Mouse (Mus musculus): Measurements from ENCODE around the gene Dnm2.
"Not testable (repeated sequence)": the region's sequence is repeated elsewhere in the genome, so short reads cannot be mapped to it uniquely, and the experiment has no call there.

Gene Dnm2

DNA sequence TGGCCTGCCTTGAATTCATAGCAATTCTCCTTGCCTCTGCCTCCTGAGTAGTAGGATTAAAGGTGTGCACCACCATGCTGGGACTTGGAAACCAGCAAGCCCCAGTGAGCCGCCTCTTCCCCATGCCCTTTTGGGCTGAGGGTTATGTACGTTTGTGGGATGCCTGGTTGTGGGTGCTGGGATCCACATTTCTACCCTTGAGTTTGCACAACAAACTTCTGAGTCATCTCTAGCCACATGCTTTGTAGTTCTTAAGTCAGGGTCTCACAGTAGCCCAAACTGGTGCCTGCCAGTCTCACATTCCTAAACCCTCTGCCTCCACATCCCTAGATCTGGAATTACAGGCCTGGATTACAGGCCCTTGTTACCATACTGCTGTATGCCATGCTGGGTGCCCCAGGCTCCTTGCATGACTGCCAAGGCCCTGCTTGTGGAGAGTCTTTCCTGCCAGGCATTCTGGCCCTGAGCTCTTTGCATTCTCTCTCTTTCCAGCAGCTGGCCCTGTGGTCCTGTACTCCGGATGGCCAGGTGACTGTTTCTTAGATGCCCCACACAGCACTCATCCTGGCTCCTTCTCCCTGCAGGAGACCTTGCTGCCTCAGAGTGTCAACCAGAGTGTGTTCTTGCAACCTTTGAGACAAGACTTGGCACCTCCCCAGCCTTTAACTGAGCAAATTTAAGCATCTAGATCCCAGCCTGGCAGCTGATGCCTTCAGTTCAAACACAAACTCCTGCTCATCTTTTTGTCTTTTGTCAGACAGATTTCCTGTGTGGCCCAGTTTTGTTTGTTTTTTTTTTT is 39.3 kb downstream of the Dnm2 start:
- H3K9me3 ChIP-seq (ENCODE audit: low read length): no peaks in the 10 kb centered on the region
- no peaks in the 10 kb centered on the region for H3K27me3 ChIP-seq (ENCODE audit: insufficient read depth, low read length)
- H3K4me3 ChIP-seq (replicated peaks; ENCODE audit: low read length): no peak overlapping the region
- peaks cover 91% of the 10 kb centered on the region for H3K36me3 ChIP-seq (ENCODE audit: insufficient read depth, low read length)
- H3K4me1 ChIP-seq (replicated peaks; ENCODE audit: low read depth, low read length): peaks cover 86% of the 10 kb centered on the region
- TF ChIP-seq CTCF (conservative IDR thresholded peaks at IDR 0.05; ENCODE audit: low read length): no peak
- no peak for TF ChIP-seq NANOG (IDR thresholded peaks at IDR 0.05; ENCODE audit: borderline replicate concordance, low read length)
- TF ChIP-seq POU5F1 (IDR thresholded peaks at IDR 0.05; ENCODE audit: borderline replicate concordance, low read length): no peak

- not testable (repeated sequence) for H3K27me3 ChIP-seq (ENCODE audit: insufficient read depth, low read length); H3K9me3 ChIP-seq (ENCODE audit: low read length); H3K4me3 ChIP-seq (replicated peaks; ENCODE audit: low read length)
- peaks cover 92% of the 10 kb centered on the region for H3K36me3 ChIP-seq (ENCODE audit: insufficient read depth, low read length)
- peaks cover 85% of the 10 kb centered on the region for H3K4me1 ChIP-seq (replicated peaks; ENCODE audit: low read depth, low read length)
These were observed 39.8 kb downstream of the Dnm2 start for GRCm38 (mm10) chr9:21464565-21464928.

DNA sequence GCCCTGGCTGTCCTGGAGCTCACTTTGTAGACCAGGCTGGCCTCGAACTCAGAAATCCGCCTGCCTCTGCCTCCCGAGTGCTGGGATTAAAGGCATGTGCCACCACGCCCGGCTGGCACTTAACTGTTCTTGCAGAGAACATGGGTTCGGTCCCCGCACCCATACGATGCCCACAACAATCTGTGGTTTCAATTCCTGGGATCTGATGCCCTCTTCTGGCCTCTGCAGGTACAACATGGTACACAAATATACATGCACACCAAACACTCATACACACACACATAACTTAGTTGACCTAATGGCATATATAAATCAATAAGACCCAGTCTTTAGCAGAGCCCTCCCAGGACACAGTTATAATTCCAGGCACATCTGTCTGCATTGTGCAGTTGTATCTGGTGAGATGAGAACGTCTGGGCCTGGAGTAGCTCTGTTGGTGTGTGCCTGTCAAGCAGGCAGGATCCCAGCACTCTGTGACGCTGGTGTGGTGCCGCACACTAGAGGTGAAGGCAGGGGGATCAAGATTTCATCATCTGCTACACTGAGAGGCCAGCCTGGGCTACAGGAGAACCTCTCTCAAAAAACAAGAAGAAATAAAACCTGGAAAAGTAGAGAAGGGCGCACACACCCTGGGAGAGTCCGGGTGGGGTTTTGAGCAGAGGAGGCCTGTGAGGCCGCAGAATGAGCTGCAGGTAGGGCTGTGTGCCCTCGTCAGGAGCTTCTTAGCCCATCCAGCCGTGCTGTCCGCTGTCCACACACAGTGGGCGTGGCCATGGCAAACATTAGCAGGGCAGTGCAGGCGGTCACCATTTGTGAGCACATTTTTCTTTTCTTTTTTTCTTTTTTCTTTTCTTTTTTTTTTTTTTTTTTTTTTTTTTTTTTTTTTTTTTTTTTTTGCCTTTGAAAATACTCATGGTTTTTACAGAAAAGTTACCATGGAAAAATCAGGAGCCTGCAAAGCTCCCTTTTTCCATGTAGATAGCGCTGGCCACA is 44.6 kb downstream of the Dnm2 start:
- Histone ChIP-seq H3K9me3 (ENCODE audit: low read length) (no peaks in the 10 kb centered on the region), H3K4me1 (replicated peaks; ENCODE audit: low read depth, low read length) (peaks cover 73% of the 10 kb centered on the region), H3K27me3 (ENCODE audit: insufficient read depth, low read length) (no peaks in the 10 kb centered on the region), H3K4me3 (replicated peaks; ENCODE audit: low read length) (no peak overlapping the region), H3K36me3 (ENCODE audit: insufficient read depth, low read length) (peaks cover 94% of the 10 kb centered on the region)
- no peak for TF ChIP-seq NANOG (IDR thresholded peaks at IDR 0.05; ENCODE audit: borderline replicate concordance, low read length)
- peak; percentile 50 for TF ChIP-seq CTCF (conservative IDR thresholded peaks at IDR 0.05; ENCODE audit: low read length)
- TF ChIP-seq POU5F1 (IDR thresholded peaks at IDR 0.05; ENCODE audit: borderline replicate concordance, low read length): no peak

- no peak for TF ChIP-seq NANOG (IDR thresholded peaks at IDR 0.05; ENCODE audit: borderline replicate concordance, low read length)
- TF ChIP-seq POU5F1 (IDR thresholded peaks at IDR 0.05; ENCODE audit: borderline replicate concordance, low read length): no peak
- TF ChIP-seq CTCF (conservative IDR thresholded peaks at IDR 0.05; ENCODE audit: low read length): no peak
- peaks cover 45% of the 10 kb centered on the region for H3K4me1 ChIP-seq (replicated peaks; ENCODE audit: low read depth, low read length)
- H3K9me3 ChIP-seq (ENCODE audit: low read length): no peaks in the 10 kb centered on the region
- no peak overlapping the region for H3K4me3 ChIP-seq (replicated peaks; ENCODE audit: low read length)
- H3K36me3 ChIP-seq (ENCODE audit: insufficient read depth, low read length): peaks cover 97% of the 10 kb centered on the region
- H3K27me3 ChIP-seq (ENCODE audit: insufficient read depth, low read length): no peaks in the 10 kb centered on the region
These were observed 48.2 kb downstream of the Dnm2 start for GRCm38 (mm10) chr9:21472913-21473312.

DNA sequence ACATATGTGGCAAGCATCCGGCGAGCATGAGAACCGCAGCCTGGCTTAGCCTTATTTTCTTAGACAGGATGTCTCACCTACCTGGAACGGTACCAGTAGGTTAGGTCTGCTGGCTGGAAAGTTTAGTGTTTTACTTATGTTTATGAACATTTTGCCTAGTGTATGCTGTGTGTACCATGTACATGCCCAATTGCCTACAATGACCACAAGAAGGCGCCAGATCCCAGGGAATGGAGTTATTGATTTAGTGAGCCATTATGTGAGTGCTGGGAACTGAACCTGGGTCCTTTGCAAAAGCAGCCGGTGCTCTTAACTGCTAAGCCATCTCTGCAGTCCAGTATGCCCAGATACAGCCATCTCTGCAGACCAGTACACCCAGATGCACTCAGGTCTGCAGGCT is 53.0 kb downstream of the Dnm2 start:
- no peak overlapping the region for H3K4me3 ChIP-seq (replicated peaks; ENCODE audit: low read length)
- H3K4me1 ChIP-seq (replicated peaks; ENCODE audit: low read depth, low read length): peaks cover 14% of the 10 kb centered on the region
- no peaks in the 10 kb centered on the region for H3K9me3 ChIP-seq (ENCODE audit: low read length)
- peaks cover 100% of the 10 kb centered on the region for H3K36me3 ChIP-seq (ENCODE audit: insufficient read depth, low read length)
- H3K27me3 ChIP-seq (ENCODE audit: insufficient read depth, low read length): no peaks in the 10 kb centered on the region
- TF ChIP-seq POU5F1 (IDR thresholded peaks at IDR 0.05; ENCODE audit: borderline replicate concordance, low read length): no peak
- TF ChIP-seq NANOG (IDR thresholded peaks at IDR 0.05; ENCODE audit: borderline replicate concordance, low read length): no peak
- TF ChIP-seq CTCF (conservative IDR thresholded peaks at IDR 0.05; ENCODE audit: low read length): peak; percentile 75

GRCm38 (mm10) chr9:21484065-21484464 is 59.4 kb downstream of the Dnm2 start:
- H3K27me3 ChIP-seq (ENCODE audit: insufficient read depth, low read length): no peaks in the 10 kb centered on the region
- no peak overlapping the region for H3K4me3 ChIP-seq (replicated peaks; ENCODE audit: low read length)
- H3K36me3 ChIP-seq (ENCODE audit: insufficient read depth, low read length): peaks cover 91% of the 10 kb centered on the region
- peaks cover 13% of the 10 kb centered on the region; the same call in 1 of the 2 replicates for H3K4me1 ChIP-seq (replicated peaks; ENCODE audit: low read depth, low read length)
- H3K9me3 ChIP-seq (ENCODE audit: low read length): no peaks in the 10 kb centered on the region
- no peak for TF ChIP-seq CTCF (conservative IDR thresholded peaks at IDR 0.05; ENCODE audit: low read length)
- TF ChIP-seq POU5F1 (IDR thresholded peaks at IDR 0.05; ENCODE audit: borderline replicate concordance, low read length): no peak
- no peak for TF ChIP-seq NANOG (IDR thresholded peaks at IDR 0.05; ENCODE audit: borderline replicate concordance, low read length)

DNA sequence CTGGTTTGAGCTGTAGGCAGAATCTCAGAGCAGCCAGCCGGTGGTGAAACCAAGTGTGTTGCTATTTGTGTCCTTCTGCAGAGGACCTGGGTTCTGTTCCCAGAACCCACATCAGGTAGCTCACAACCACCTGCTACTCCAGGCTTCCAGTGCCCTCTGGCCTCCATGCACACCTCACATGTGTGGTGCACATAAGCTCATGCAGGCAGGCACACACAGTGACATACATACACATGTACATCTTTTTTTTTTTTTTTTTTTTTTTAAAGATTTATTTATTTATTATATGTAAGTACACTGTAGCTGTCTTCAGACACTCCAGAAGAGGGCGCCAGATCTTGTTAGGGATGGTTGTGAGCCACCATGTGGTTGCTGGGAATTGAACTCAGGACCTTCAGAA is 63.5 kb downstream of the Dnm2 start:
- H3K4me1 ChIP-seq (replicated peaks; ENCODE audit: low read depth, low read length): peaks cover 42% of the 10 kb centered on the region
- peaks cover 88% of the 10 kb centered on the region for H3K36me3 ChIP-seq (ENCODE audit: insufficient read depth, low read length)
- not testable (repeated sequence) for H3K9me3 ChIP-seq (ENCODE audit: low read length); H3K27me3 ChIP-seq (ENCODE audit: insufficient read depth, low read length); H3K4me3 ChIP-seq (replicated peaks; ENCODE audit: low read length)

- H3K9me3 ChIP-seq (ENCODE audit: low read length): no peaks in the 10 kb centered on the region
- H3K4me1 ChIP-seq (replicated peaks; ENCODE audit: low read depth, low read length): peaks cover 67% of the 10 kb centered on the region
- no peaks in the 10 kb centered on the region for H3K27me3 ChIP-seq (ENCODE audit: insufficient read depth, low read length)
- H3K4me3 ChIP-seq (replicated peaks; ENCODE audit: low read length): no peak overlapping the region
- no peak for TF ChIP-seq NANOG (IDR thresholded peaks at IDR 0.05; ENCODE audit: borderline replicate concordance, low read length)
- peaks cover 88% of the 10 kb centered on the region for H3K36me3 ChIP-seq (ENCODE audit: insufficient read depth, low read length)
These were observed 66.0 kb downstream of the Dnm2 start for GRCm38 (mm10) chr9:21490696-21491095.

Measured in E14TG2a.4 (cell line).